Comparison of ENCODE assay signal across 8 mouse cellular contexts in the genomic region with DNA sequence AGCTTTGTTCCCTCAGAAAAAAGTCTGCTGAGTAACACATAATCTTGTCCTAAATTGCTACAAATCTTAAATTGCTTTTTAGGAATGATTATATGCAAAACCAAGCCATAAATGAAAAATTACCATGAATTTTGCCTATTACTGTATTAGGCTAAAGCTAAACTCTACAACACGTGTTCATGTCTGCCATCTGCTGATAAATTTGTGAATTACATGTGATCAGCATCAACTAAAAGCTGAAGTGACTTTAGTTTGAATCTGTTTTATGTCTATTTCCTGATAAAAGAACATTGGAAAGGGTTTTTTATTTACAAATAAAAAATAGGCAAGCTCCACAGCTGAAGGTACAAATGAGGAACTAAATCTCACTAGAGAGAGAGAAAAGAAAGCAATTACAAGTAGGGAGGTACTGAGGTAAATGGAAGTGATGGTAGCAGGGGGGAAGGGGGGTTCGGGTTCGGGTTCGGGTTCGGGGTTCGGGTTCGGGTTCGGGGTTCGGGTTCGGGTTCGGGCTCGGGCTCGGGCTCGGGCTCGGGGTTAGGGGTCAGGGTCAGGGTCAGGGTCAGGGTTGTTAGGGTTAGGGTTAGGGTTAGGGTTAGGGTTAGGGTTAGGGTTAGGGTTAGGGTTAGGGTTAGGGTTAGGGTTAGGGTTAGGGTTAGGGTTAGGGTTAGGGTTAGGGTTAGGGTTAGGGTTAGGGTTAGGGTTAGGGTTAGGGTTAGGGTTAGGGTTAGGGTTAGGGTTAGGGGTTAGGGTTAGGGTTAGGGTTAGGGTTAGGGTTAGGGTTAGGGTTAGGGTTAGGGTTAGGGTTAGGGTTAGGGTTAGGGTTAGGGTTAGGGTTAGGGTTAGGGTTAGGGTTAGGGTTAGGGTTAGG.
DNase-seq lines count a peak whose midpoint lies in the region; ATAC-seq and TF ChIP-seq lines count a peak whose summit lies in the region.
"Not testable (repeated sequence)": the region's sequence is repeated elsewhere in the genome, so short reads cannot be mapped to it uniquely, and the experiment has no call there.

No protein-coding gene starts in this region.

- not testable (repeated sequence) for TF ChIP-seq EP300 in lung, postnatal 0 days (IDR thresholded peaks at IDR 0.05)

- not testable (repeated sequence) for H3K4me3 ChIP-seq in forebrain, embryonic 11.5 days (ENCODE audit: low read depth, low read length); layer of hippocampus, adult 2 months; lung, postnatal 0 days (ENCODE audit: low read depth, low read length)

- not testable (repeated sequence) for H3K27me3 ChIP-seq in forebrain, embryonic 11.5 days (ENCODE audit: control insufficient read depth, insufficient read depth, low read length); lung, postnatal 0 days (replicated peaks; ENCODE audit: insufficient read depth, low read length)

- H3K4me1 ChIP-seq in forebrain, embryonic 11.5 days (replicated peaks; ENCODE audit: control insufficient read depth, insufficient read depth, low read length); lung, postnatal 0 days (ENCODE audit: insufficient read depth, low read depth, low read length): not testable (repeated sequence)

- peak; percentile 97 for ATAC-seq in CD4-positive, CD25-positive, alpha-beta regulatory T cell, adult 4 months
- peak; percentile 61 for ATAC-seq in forebrain, embryonic 11.5 days (replicated peaks; ENCODE audit: low FRiP score)
- ATAC-seq in lung, postnatal 0 days = not testable (repeated sequence)

- 86% methylated on average over 15 of the region's 15 CpGs for WGBS in forebrain, embryonic 11.5 days
- 82% methylated on average over 15 of the region's 15 CpGs for WGBS in lung, postnatal 0 days

- peak; percentile 46 for DNase-seq in c-Kit-positive CD71-positive TER-119-negative erythroid progenitor cells, embryonic 14.5 days (ENCODE audit: low read depth)
- peak; percentile 76 for DNase-seq in forebrain, embryonic 11.5 days (ENCODE audit: low spot score)
- DNase-seq in heart, postnatal 36 days = peak; percentile 73 to 90
- DNase-seq in layer of hippocampus, adult 2 months (ENCODE audit: low spot score in 2 of 2) = peak; percentile 30 to 42
- peak; percentile 65 for DNase-seq in lung, postnatal 0 days (ENCODE audit: low spot score)
- DNase-seq in retina, adult 2 months (ENCODE audit: low read depth, low spot score) = peak; percentile 28
- peak; percentile 82 for DNase-seq in thymus, postnatal 14 days

- TF ChIP-seq CTCF in layer of hippocampus, adult 2 months (conservative IDR thresholded peaks at IDR 0.05) = peak; percentile 82
- TF ChIP-seq CTCF in lung, postnatal 0 days (IDR thresholded peaks at IDR 0.05) = peak; percentile 65

- not testable (repeated sequence) for H3K9ac ChIP-seq in forebrain, embryonic 11.5 days (ENCODE audit: low read length); lung, postnatal 0 days (replicated peaks; ENCODE audit: low read depth)

- not testable (repeated sequence) for H3K27ac ChIP-seq in forebrain, embryonic 11.5 days (ENCODE audit: low read depth, low read length); layer of hippocampus, adult 2 months; lung, postnatal 0 days (ENCODE audit: low read length)

- intact Hi-C loops in heart, postnatal 36 days (cut with DNase I) = not testable (repeated sequence)

- H3K36me3 ChIP-seq in forebrain, embryonic 11.5 days (ENCODE audit: control insufficient read depth, insufficient read depth, low read length); lung, postnatal 0 days (ENCODE audit: insufficient read depth, low read length): not testable (repeated sequence)

- H3K9me3 ChIP-seq in forebrain, embryonic 11.5 days (ENCODE audit: control insufficient read depth, low read length); lung, postnatal 0 days (ENCODE audit: low read length): not testable (repeated sequence)

- H3K4me2 ChIP-seq in forebrain, embryonic 11.5 days (ENCODE audit: low read depth, low read length, severe bottlenecking); lung, postnatal 0 days (replicated peaks; ENCODE audit: low read depth, low read length): not testable (repeated sequence)

Comparison
In these comparisons a context has a peak if more than half of its experiments do, and no peak if none do; other contexts are left out.
1. DNase-seq: peak in every context shown above with its lines; median percentile 82 in thymus, postnatal 14 days; 82 in heart, postnatal 36 days; 76 in forebrain, embryonic 11.5 days; 65 in lung, postnatal 0 days; 46 in c-Kit-positive CD71-positive TER-119-negative erythroid progenitor cells, embryonic 14.5 days; 36 in layer of hippocampus, adult 2 months; 28 in retina, adult 2 months.